ENCODE assay signal across 19 mouse cellular contexts in the genomic region with DNA sequence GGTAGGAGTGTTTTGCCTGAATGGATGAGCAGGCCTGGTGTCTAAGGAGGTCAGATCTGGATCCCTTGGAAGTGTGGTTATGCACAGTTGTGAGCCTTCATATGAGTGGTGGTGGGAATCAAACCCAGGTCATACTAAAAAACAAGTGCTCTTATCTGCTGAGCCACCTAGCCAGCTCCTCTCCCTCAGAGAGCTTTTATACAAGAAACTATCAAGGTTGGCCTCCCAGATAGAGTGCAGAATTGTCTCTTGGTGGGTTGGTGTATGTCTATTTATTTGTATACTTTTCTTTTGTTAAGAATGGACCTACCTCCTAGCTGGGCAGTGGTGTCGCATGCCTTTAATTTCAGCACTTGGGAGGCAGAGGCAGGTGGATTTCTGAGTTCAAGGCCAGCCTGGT. TPM values are rescaled to one million over a fixed set of nuclear protein-coding genes. Genes with fewer than 3 reads are reported as not detected.
DNase-seq lines count a peak whose midpoint lies in the region; ATAC-seq and TF ChIP-seq lines count a peak whose summit lies in the region.
"Had no signal": no experiment of that assay in that cellular context is flagged by ENCODE, and none has a peak within 500 bp of the region (broad histone marks: within the 10 kb centered on the region; RNA-seq: fewer than 3 reads in every experiment).

No protein-coding gene starts in this region.

- H3K4me2 ChIP-seq in kidney, embryonic 14.5 days (replicated peaks; ENCODE audit: low read depth, low read length): no peak overlapping the region
- no peak overlapping the region for H3K4me2 ChIP-seq in hindbrain, embryonic 12.5 days (replicated peaks)
- H3K4me2 ChIP-seq: embryonic facial prominence, embryonic 13.5 days; forebrain, embryonic 12.5 days; hindbrain, embryonic 14.5 days; kidney, embryonic 15.5 days; limb, embryonic 12.5 days; stomach, embryonic 15.5 days had no signal

- H3K9ac ChIP-seq in kidney, embryonic 14.5 days (ENCODE audit: low read depth, low read length): no peak overlapping the region
- H3K9ac ChIP-seq in liver, adult 2 months (ENCODE audit: low read depth, low read length): no peak overlapping the region
- no peak overlapping the region for H3K9ac ChIP-seq in hindbrain, embryonic 12.5 days
- H3K9ac ChIP-seq: embryonic facial prominence, embryonic 13.5 days; forebrain, embryonic 12.5 days; hindbrain, embryonic 14.5 days; kidney, embryonic 15.5 days; limb, embryonic 12.5 days; stomach, embryonic 15.5 days had no signal

- no peak for DNase-seq in kidney, adult 2 months
- no peak for DNase-seq in liver, adult 2 months (ENCODE audit: extremely low read depth, low read depth, low spot score)
- no peak for DNase-seq in spleen, adult 18-20 months
- DNase-seq: adrenal gland, postnatal 14 days; thymus, postnatal 25 days had no signal

- H3K4me3 ChIP-seq in kidney, adult 2 months (ENCODE audit: insufficient read depth, low read depth, low read length): no peak overlapping the region
- no peak overlapping the region for H3K4me3 ChIP-seq in kidney, embryonic 14.5 days (ENCODE audit: low read length)
- H3K4me3 ChIP-seq in bone marrow macrophage, adult 2 months (ENCODE audit: insufficient read depth, low read length): no peak overlapping the region
- H3K4me3 ChIP-seq in liver, adult 2 months (ENCODE audit: insufficient read depth, low read depth, low read length): no peak overlapping the region
- H3K4me3 ChIP-seq in hindbrain, embryonic 12.5 days: no peak overlapping the region
- H3K4me3 ChIP-seq: embryonic facial prominence, embryonic 13.5 days; forebrain, embryonic 12.5 days; kidney, embryonic 15.5 days; left cerebral cortex, adult 2 months; limb, embryonic 12.5 days; midbrain, embryonic 10.5 days; stomach, embryonic 15.5 days had no signal

- peak overlapping the region; percentile 90; the same call in 1 of the 2 replicates for H3K27ac ChIP-seq in kidney, adult 2 months (ENCODE audit: insufficient read depth, low read depth, low read length)
- H3K27ac ChIP-seq in kidney, embryonic 14.5 days (ENCODE audit: low read depth, low read length): no peak overlapping the region
- H3K27ac ChIP-seq in bone marrow macrophage, adult 2 months (ENCODE audit: insufficient read depth, low read depth, low read length): peak overlapping the region; percentile 91
- H3K27ac ChIP-seq in liver, adult 2 months (replicated peaks; ENCODE audit: insufficient read depth, low read depth, low read length): peak overlapping the region; percentile 90
- no peak overlapping the region for H3K27ac ChIP-seq in hindbrain, embryonic 12.5 days
- H3K27ac ChIP-seq: embryonic facial prominence, embryonic 13.5 days; forebrain, embryonic 12.5 days; hindbrain, embryonic 14.5 days; kidney, embryonic 15.5 days; left cerebral cortex, adult 2 months; limb, embryonic 12.5 days; midbrain, embryonic 10.5 days had no signal

- no peaks in the 10 kb centered on the region for H3K27me3 ChIP-seq in kidney, adult 2 months (replicated peaks; ENCODE audit: control insufficient read depth, insufficient read depth, low read length)
- H3K27me3 ChIP-seq in kidney, embryonic 14.5 days (ENCODE audit: control insufficient read depth, insufficient read depth, low read length): no peaks in the 10 kb centered on the region
- no peaks in the 10 kb centered on the region for H3K27me3 ChIP-seq in liver, adult 2 months (ENCODE audit: control insufficient read depth, insufficient read depth, low read length)
- no peaks in the 10 kb centered on the region for H3K27me3 ChIP-seq in hindbrain, embryonic 12.5 days
- H3K27me3 ChIP-seq: embryonic facial prominence, embryonic 13.5 days; forebrain, embryonic 12.5 days; kidney, embryonic 15.5 days; limb, embryonic 12.5 days; stomach, embryonic 15.5 days had no signal

- no peaks in the 10 kb centered on the region for H3K9me3 ChIP-seq in kidney, embryonic 14.5 days (ENCODE audit: control insufficient read depth, low read length)
- H3K9me3 ChIP-seq in hindbrain, embryonic 12.5 days (replicated peaks): no peaks in the 10 kb centered on the region
- H3K9me3 ChIP-seq: embryonic facial prominence, embryonic 13.5 days; forebrain, embryonic 12.5 days; G1E; kidney, embryonic 15.5 days; limb, embryonic 12.5 days; midbrain, embryonic 10.5 days; stomach, embryonic 15.5 days had no signal

- TF ChIP-seq POLR2A in kidney, adult 2 months (IDR thresholded peaks at IDR 0.05; ENCODE audit: low read depth, low read length): no peak
- no peak for TF ChIP-seq POLR2A in bone marrow macrophage, adult 2 months (IDR thresholded peaks at IDR 0.05; ENCODE audit: borderline replicate concordance, low read depth, low read length)
- TF ChIP-seq POLR2A in liver, adult 2 months (IDR thresholded peaks at IDR 0.05; ENCODE audit: extremely low read depth, insufficient read depth, low read length): no peak

- peaks cover 4% of the 10 kb centered on the region; the same call in 1 of the 2 replicates for H3K79me2 ChIP-seq in liver, adult 2 months (ENCODE audit: control insufficient read depth, insufficient read depth, low read length)

- H3K4me1 ChIP-seq in kidney, adult 2 months (ENCODE audit: control insufficient read depth, insufficient read depth, low read length): peaks cover 26% of the 10 kb centered on the region; the same call in 1 of the 2 replicates
- peaks cover 20% of the 10 kb centered on the region for H3K4me1 ChIP-seq in kidney, embryonic 14.5 days (ENCODE audit: control insufficient read depth, insufficient read depth, low read length)
- peaks cover 42% of the 10 kb centered on the region for H3K4me1 ChIP-seq in bone marrow macrophage, adult 2 months (ENCODE audit: control insufficient read depth, insufficient read depth, low read length)
- peaks cover 24% of the 10 kb centered on the region for H3K4me1 ChIP-seq in liver, adult 2 months (ENCODE audit: control insufficient read depth, insufficient read depth, low read length)
- peaks cover 22% of the 10 kb centered on the region for H3K4me1 ChIP-seq in hindbrain, embryonic 12.5 days

- peaks cover 1% of the 10 kb centered on the region; the same call in 1 of the 2 replicates for H3K36me3 ChIP-seq in kidney, adult 2 months (ENCODE audit: control insufficient read depth, insufficient read depth, low read length)
- H3K36me3 ChIP-seq in kidney, embryonic 14.5 days (ENCODE audit: control insufficient read depth, insufficient read depth, low read length): no peaks in the 10 kb centered on the region
- peaks cover 10% of the 10 kb centered on the region for H3K36me3 ChIP-seq in liver, adult 2 months (ENCODE audit: control insufficient read depth, insufficient read depth, low read length)
- no peaks in the 10 kb centered on the region for H3K36me3 ChIP-seq in hindbrain, embryonic 12.5 days
- H3K36me3 ChIP-seq: embryonic facial prominence, embryonic 13.5 days; forebrain, embryonic 12.5 days; stomach, embryonic 15.5 days had no signal

- no peak for TF ChIP-seq CTCF in kidney, adult 2 months (conservative IDR thresholded peaks at IDR 0.05; ENCODE audit: insufficient read depth, insufficient read length, low read depth, low read length)
- no peak for TF ChIP-seq CTCF in bone marrow macrophage, adult 2 months (IDR thresholded peaks at IDR 0.05; ENCODE audit: low read depth, low read length)
- no peak for TF ChIP-seq CTCF in liver, adult 2 months (IDR thresholded peaks at IDR 0.05; ENCODE audit: low read depth, low read length)

- WGBS in kidney, adult 2 months: 94% methylated on average over 1 of the region's 1 CpGs
- 91% methylated on average over 1 of the region's 1 CpGs for WGBS in kidney, embryonic 14.5 days
- WGBS in liver, adult 2 months: 21% methylated on average over 1 of the region's 1 CpGs
- WGBS in hindbrain, embryonic 12.5 days: 100% methylated on average over 1 of the region's 1 CpGs

- no peak for ATAC-seq in kidney, embryonic 14.5 days (ENCODE audit: low FRiP score, low TSS enrichment)
- ATAC-seq in megakaryocyte-erythroid progenitor cell, adult 5-6 weeks (replicated peaks; ENCODE audit: low FRiP score, low TSS enrichment, poor library complexity, severe bottlenecking): peak; percentile 11; the same call in 1 of the 2 replicates
- ATAC-seq in hindbrain, embryonic 12.5 days (ENCODE audit: low FRiP score): no peak
- ATAC-seq: lung, postnatal 0 days had no signal

RNA-seq across cellular contexts. Expression of gene Usp4, which starts 3.8 kb away (rescaled TPM):
- 68.6 and 74.1 TPM in 2 replicates for polyA plus RNA-seq in kidney, adult 2 months (2012; rRNA removed)
- 62.1 and 114 TPM in 2 replicates for polyA plus RNA-seq in kidney, embryonic 14.5 days (2014; fragmentation: Nextera tagmentation; extraction: Ambion mirVana)
- polyA plus RNA-seq in bone marrow macrophage, adult 2 months (2012; ENCODE audit: insufficient read depth, insufficient read length, missing spikeins): 70.1 and 70.9 TPM in 2 replicates
- 62.0 and 63.8 TPM in 2 replicates for total RNA-seq in liver, adult 2 months (2014; rRNA removed)
- polyA plus RNA-seq in liver, adult 2 months (2012; rRNA removed): 63.3 and 65.2 TPM in 2 replicates
- 131 and 136 TPM in 2 replicates for total RNA-seq in megakaryocyte-erythroid progenitor cell, adult 5-6 weeks (2014; fragmentation: Nextera tagmentation)
- 62.4 and 84.2 TPM in 2 replicates for total RNA-seq in megakaryocyte-erythroid progenitor cell, adult 5-6 weeks (2017)
- polyA plus RNA-seq in hindbrain, embryonic 12.5 days (2016; fragmentation: Nextera tagmentation; extraction: Ambion mirVana): 133 and 137 TPM in 2 replicates

RNA-seq across cellular contexts. Expression of gene Gpx1, which starts 5.1 kb away (rescaled TPM):
- 5,487 and 5,501 TPM in 2 replicates for polyA plus RNA-seq in kidney, adult 2 months (2012; rRNA removed)
- polyA plus RNA-seq in kidney, embryonic 14.5 days (2014; fragmentation: Nextera tagmentation; extraction: Ambion mirVana): 654 and 725 TPM in 2 replicates
- 531 and 533 TPM in 2 replicates for polyA plus RNA-seq in bone marrow macrophage, adult 2 months (2012; ENCODE audit: insufficient read depth, insufficient read length, missing spikeins)
- 5,129 and 5,348 TPM in 2 replicates for total RNA-seq in liver, adult 2 months (2014; rRNA removed)
- polyA plus RNA-seq in liver, adult 2 months (2012; rRNA removed): 8,357 and 9,405 TPM in 2 replicates
- 1,807 and 1,840 TPM in 2 replicates for total RNA-seq in megakaryocyte-erythroid progenitor cell, adult 5-6 weeks (2014; fragmentation: Nextera tagmentation)
- total RNA-seq in megakaryocyte-erythroid progenitor cell, adult 5-6 weeks (2017): 887 and 925 TPM in 2 replicates
- 647 and 730 TPM in 2 replicates for polyA plus RNA-seq in hindbrain, embryonic 12.5 days (2016; fragmentation: Nextera tagmentation; extraction: Ambion mirVana)

RNA-seq across cellular contexts. Expression of gene Tcta, which starts 37.9 kb away (rescaled TPM):
- polyA plus RNA-seq in kidney, adult 2 months (2012; rRNA removed): 53.0 and 55.3 TPM in 2 replicates
- 26.6 and 27.8 TPM in 2 replicates for polyA plus RNA-seq in kidney, embryonic 14.5 days (2014; fragmentation: Nextera tagmentation; extraction: Ambion mirVana)
- polyA plus RNA-seq in bone marrow macrophage, adult 2 months (2012; ENCODE audit: insufficient read depth, insufficient read length, missing spikeins): 10.5 and 11.2 TPM in 2 replicates
- total RNA-seq in liver, adult 2 months (2014; rRNA removed): 17.7 and 17.9 TPM in 2 replicates
- polyA plus RNA-seq in liver, adult 2 months (2012; rRNA removed): 35.2 and 41.2 TPM in 2 replicates
- 2.8 and 8.2 TPM in 2 replicates for total RNA-seq in megakaryocyte-erythroid progenitor cell, adult 5-6 weeks (2014; fragmentation: Nextera tagmentation)
- 1.4 and 4.3 TPM in 2 replicates for total RNA-seq in megakaryocyte-erythroid progenitor cell, adult 5-6 weeks (2017)
- polyA plus RNA-seq in hindbrain, embryonic 12.5 days (2016; fragmentation: Nextera tagmentation; extraction: Ambion mirVana): 43.0 and 44.2 TPM in 2 replicates

RNA-seq across cellular contexts. Expression of gene Rhoa, which starts 37.9 kb away (rescaled TPM):
- polyA plus RNA-seq in kidney, adult 2 months (2012; rRNA removed): 125 and 179 TPM in 2 replicates
- polyA plus RNA-seq in kidney, embryonic 14.5 days (2014; fragmentation: Nextera tagmentation; extraction: Ambion mirVana): 317 and 358 TPM in 2 replicates
- polyA plus RNA-seq in bone marrow macrophage, adult 2 months (2012; ENCODE audit: insufficient read depth, insufficient read length, missing spikeins): 499 and 511 TPM in 2 replicates
- total RNA-seq in liver, adult 2 months (2014; rRNA removed): 123 TPM in 2 replicates
- 64.7 and 82.8 TPM in 2 replicates for polyA plus RNA-seq in liver, adult 2 months (2012; rRNA removed)
- 148 and 275 TPM in 2 replicates for total RNA-seq in megakaryocyte-erythroid progenitor cell, adult 5-6 weeks (2014; fragmentation: Nextera tagmentation)
- 249 and 303 TPM in 2 replicates for total RNA-seq in megakaryocyte-erythroid progenitor cell, adult 5-6 weeks (2017)
- polyA plus RNA-seq in hindbrain, embryonic 12.5 days (2016; fragmentation: Nextera tagmentation; extraction: Ambion mirVana): 332 and 340 TPM in 2 replicates

RNA-seq across cellular contexts. Expression of gene Amt, which starts 47.2 kb away (rescaled TPM):
- polyA plus RNA-seq in kidney, adult 2 months (2012; rRNA removed): 77.5 and 84.2 TPM in 2 replicates
- 30.8 and 35.1 TPM in 2 replicates for polyA plus RNA-seq in kidney, embryonic 14.5 days (2014; fragmentation: Nextera tagmentation; extraction: Ambion mirVana)
- polyA plus RNA-seq in bone marrow macrophage, adult 2 months (2012; ENCODE audit: insufficient read depth, insufficient read length, missing spikeins): 4.5 and 6.5 TPM in 2 replicates
- 65.5 and 66.6 TPM in 2 replicates for total RNA-seq in liver, adult 2 months (2014; rRNA removed)
- polyA plus RNA-seq in liver, adult 2 months (2012; rRNA removed): 45.8 and 54.5 TPM in 2 replicates
- total RNA-seq in megakaryocyte-erythroid progenitor cell, adult 5-6 weeks (2014; fragmentation: Nextera tagmentation): 0.28 TPM in 1 of 2 replicates, not detected in the other
- 0.23 TPM in 1 of 2 replicates, not detected in the other for total RNA-seq in megakaryocyte-erythroid progenitor cell, adult 5-6 weeks (2017)
- polyA plus RNA-seq in hindbrain, embryonic 12.5 days (2016; fragmentation: Nextera tagmentation; extraction: Ambion mirVana): 22.1 and 25.9 TPM in 2 replicates

Comparison
In these comparisons a context has a peak if more than half of its experiments do, and no peak if none do; other contexts are left out.
1. H3K27ac ChIP-seq: peak in kidney, adult 2 months (single experiment), bone marrow macrophage, adult 2 months (single experiment) and liver, adult 2 months (single experiment); none in kidney, embryonic 14.5 days (single experiment) and hindbrain, embryonic 12.5 days (single experiment).